Mouse (Mus musculus): ENCODE measurements around the gene Triobp.

Triobp gene

DNA sequence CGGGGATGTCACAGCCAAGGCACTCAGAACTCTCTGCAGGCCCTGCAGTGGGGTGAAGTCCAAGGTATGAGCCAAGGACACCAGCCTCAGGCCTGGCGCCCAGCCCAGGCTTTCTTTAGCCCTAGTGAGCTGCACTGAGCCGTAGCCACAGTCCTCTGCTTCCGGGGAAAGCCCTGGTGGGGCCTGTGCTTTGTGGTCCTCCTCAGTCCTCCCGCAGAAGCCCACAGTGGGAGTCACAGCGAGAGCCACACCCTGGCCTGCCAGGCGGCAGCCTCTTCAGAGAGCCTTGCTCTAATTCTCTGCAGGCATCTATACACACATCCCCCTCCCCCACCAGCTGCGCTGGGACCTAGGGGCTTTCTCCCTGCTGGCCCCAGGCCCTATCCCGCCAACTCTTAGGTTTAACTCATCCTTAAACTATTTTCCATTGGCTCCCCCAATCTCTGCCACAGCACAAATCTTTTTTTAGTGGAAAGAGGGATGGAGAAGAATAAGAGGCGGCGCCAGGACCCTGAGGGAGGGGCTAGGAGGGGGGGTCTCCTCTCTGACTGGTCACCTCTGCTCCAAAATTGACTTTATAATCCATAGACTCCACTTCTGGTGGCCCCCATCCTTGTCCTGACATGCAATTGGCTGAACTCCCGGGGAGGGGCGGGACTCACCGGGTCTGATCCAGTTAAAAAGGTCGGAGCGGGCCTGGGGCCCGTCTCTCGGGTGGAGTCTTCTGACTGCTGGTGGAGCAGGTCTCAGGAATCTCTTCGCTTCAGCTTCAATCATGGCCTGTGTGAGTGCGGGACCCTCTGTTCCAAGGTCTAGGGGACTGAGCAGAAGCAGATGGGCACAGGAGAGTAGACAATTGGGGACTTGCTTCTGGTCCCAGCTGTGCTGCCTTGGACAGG is 21.3 kb upstream of the Triobp start, which contains the start of gene Lgals1:
Lgals1 (plus strand) TSS at position 705 of the 899 bp plus-strand sequence.
- DNase-seq (ENCODE audit: low read depth in 1 of 2, low spot score in 2 of 2), result peak in 1 of 2 experiments; percentile 28

DNA sequence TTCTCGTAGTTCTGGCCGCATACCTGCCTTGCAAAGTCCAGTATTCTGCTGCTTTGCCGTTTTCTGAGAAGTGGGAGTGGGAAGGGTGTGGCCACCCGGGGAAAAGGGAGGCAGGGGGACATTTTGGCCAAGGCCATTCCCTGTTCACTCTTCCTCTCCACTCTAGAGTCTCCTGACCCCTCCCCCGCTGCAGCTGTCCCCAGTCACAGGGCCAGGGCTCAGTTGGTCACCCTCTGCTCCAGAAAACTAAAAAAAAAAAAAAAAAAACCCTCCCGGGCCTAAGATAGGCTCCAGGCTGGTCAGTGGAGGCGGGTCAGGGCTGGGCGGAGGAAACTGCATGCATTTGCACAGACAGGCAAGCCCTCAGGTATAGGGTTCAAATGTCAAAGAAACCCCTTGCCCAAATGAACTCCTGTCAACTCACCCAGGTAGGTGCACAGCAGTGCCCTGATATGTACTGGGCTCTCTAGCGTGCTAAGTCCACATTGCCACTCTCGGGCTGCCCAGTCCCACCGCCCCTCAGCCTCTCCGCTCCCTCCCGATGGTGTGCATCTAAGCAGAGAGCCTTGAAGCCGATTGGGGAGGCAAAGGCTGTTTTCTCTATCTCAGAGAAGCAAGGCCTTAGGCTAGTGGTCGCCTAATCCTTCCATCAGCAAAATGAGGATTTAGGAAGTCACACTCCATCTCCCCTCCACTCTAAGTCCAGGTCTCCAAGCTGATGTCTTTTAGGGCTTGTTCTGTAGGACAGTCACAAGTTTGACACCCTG is 20.3 kb upstream of the Triobp start:
- DNase-seq (ENCODE audit: low read depth in 1 of 2, low spot score in 2 of 2), result no peak

DNA sequence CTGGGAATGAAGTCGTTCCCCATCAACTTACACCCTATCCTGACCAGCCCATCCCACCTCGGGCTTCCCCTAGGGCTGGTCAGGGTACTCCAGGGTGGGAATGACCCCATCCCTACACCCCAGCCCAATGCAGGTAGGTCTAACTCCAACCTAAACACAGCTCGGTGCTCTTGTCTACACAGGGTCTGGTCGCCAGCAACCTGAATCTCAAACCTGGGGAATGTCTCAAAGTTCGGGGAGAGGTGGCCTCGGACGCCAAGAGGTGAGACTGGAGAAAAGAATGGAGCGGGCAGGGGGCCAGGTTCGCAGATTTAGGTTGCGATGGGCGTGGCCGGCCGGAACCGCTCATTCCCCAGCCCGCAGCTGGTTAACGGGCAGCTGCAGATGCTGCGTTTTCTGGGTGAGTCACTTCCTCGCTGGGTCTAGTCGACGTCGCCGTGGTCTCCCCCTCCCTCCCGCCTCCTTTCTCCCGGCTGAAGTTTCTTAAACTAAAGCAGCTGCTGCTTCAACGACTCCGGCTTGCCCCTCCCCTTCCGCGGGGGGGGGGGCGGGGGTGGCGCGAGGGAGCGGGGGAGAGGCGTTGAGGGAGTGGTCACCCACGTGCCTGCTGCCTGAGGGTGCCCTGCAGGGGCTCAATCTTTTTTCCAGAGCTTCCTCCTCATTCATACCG is 19.6 kb upstream of the Triobp start:
- DNase-seq (ENCODE audit: low read depth in 1 of 2, low spot score in 2 of 2), result peak; percentile 53 to 58

DNA sequence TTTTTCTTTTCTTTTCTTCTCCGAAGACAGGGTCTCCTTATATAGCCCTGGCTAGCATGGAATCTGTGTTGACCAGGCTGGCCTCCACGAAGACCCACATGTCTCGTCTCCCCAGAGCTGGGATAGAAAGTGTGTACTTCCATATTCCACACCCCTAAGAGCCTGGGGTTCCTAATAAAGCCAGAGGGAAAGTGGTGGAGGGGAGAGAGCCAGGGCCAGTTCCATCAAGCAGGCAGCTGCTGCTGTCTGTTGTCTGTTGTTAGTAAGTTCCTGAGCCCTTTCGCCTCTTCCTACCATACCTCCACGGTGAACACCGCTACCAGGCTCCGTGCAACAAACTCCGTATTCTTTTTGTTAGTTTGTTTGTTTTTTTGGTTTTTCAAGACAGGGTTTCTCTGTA is 19.0 kb upstream of the Triobp start:
- no peak for DNase-seq (ENCODE audit: low read depth in 1 of 2, low spot score in 2 of 2)

DNA sequence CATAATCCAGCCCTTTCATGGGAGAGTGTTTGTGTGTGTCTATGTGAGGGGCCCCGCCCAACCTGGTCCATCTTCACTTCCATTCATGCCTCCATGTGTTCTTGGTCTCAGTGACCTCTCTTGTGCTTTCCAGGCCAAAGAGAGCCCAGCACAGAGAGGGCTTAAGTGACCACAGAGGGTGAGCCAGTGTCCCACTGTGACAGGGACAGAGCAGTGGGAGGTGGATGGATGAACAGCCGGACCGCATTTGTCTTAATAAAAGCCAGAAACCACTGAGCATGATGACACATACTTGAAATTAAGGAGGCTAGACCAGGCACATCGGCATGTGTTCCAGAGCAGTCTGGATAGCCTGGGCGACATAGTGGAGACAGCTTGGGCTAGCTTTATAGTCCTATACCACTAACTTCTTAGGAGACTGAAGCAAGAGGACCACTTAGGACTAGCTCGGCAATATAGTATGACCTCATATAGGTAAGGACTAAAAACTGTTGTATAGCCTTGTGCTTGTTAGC is 17.3 kb upstream of the Triobp start:
- DNase-seq (ENCODE audit: low read depth in 1 of 2, low spot score in 2 of 2), result no peak

DNA sequence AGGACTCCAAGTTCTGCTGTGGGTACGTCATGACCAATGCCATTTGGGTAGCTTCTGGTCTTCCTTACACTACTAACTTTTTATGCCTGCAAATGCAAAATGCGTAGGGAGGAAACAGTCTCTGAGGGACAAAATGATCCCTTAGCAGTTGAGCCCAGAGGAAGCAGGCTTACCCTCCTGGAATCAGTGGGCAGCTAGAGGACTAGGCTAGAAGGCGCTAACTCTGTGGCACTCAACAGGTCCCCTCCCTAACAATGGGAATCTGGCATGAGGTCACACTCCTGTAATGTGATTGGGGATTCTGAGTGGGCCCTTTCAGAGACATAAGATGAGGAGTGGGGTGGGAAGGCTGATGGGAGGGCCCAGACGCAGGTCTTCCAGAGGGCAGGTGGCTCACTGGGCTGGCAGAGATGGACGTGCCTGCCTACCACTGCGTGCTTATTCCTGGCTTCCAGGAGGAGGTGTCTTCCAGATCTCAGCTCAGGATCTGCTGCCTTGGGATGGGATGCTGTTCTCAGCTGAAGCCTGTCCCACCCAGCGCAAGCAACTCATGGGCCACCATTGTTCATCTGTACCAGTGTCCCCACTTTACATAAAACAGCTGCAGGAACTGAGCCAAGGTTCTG is 16.6 kb upstream of the Triobp start:
- DNase-seq (ENCODE audit: low read depth in 1 of 2, low spot score in 2 of 2), result no peak

DNA sequence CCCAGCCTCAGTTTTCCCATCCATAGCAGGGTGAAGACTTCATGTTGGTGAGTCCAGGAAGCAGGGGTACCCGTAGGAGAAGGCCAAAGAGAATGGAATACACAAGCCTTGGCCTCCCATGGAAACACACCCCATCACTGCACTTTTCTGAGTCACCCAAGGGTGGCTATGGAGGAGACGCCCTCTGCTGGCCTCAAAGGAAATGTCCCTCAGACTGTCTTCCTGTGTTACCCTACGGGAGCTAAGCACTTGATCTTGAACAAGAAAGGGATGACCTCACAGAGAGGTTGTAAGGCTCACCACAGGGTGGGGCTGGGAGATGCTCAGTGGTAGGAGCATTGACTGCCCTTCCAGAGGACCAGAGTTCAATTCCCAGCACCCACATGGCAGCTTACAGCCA is 15.9 kb upstream of the Triobp start:
- DNase-seq (ENCODE audit: low read depth in 1 of 2, low spot score in 2 of 2), result peak; percentile 43 to 49

DNA sequence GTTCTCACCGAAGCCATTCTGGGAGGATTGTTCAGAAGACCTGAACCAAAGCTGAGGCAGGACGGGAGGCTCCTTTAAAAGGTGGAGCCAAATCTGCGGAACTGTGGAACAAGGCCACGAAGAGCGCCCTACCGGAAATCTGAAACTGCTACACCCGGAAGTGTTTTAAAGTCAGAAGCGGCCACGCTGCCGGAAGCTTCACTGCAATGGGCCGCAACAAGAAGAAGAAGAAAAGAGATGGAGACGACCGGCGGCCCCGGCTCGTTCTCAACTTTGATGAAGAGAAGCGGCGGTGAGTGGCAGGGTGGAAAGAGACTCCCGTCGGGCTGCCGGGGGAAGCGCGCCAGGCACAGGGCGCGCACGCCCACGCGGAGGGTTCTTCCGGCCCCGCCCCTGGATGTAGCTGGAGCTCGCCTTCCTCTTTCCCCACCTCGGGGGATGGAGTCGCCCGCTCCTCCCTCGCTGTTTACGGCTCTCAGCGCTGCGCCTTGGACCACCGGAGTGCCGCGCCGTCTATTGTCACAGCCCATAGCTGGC is 12.7 kb upstream of the Triobp start, which contains the start of gene Nol12:
Nol12 (plus strand) TSS at position 150 of the 537 bp plus-strand sequence.
- DNase-seq (ENCODE audit: low read depth in 1 of 2, low spot score in 2 of 2), result peak; percentile 55 to 71

DNA sequence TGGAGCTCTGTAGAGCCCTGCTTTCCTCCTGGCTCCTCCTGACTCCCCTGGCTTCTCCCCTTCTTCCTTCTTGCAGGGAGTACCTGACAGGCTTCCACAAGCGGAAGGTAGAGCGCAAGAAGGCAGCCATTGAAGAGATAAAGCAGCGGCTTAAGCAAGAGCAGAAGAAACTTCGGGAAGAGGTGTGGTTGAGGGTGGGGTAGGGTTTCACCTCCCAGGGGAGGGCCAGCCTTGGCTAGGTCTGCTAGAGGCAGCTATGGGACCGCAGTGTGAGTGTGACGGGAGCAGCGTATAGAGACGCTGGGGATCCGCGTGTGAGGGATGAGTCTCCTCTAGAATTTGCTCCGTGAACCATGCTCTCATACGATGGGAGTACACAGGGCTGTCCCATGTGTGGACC is 11.1 kb upstream of the Triobp start:
- DNase-seq (ENCODE audit: low read depth in 1 of 2, low spot score in 2 of 2), result no peak

DNA sequence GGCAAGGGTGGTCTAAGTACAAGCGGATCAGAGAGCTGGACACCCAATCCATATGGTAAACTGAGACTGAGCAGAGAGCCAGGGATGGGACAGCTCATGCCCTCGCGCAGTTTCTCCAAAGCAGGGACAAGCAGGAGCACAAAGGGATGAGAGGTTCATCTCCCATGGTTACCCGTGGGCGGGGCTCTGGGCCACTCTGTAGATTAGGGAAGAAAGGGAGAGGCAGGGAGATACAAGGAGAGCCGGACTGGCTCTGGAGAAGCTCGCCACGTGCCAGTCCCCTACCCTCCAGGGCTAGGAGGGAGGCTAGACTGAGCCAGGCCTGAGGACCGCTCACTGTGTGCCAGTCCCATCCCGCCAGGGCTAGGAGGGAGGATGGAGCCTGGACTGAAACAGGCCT is 10.2 kb upstream of the Triobp start:
- DNase-seq (ENCODE audit: low read depth in 1 of 2, low spot score in 2 of 2), result no peak

DNA sequence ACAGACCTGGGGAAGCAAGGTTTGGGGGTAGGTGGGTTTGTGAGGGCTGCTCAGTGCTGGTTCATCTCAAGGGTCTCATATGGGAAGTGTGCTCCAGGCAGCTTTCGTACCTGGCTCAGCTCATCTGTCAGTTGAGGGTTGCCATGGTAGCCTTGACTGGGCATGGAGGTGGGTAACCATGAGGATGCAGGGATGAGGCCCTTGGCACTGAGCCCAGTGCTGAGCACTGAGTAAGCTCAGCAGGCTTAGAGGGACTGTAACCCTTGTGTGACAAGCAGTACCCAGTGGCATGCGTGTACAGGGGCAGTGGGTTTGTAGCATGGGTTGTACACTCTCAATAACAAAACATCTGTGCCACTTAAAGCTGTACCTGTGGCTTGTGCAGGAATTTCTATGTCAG is 9.6 kb upstream of the Triobp start:
- DNase-seq (ENCODE audit: low read depth in 1 of 2, low spot score in 2 of 2), result no peak

DNA sequence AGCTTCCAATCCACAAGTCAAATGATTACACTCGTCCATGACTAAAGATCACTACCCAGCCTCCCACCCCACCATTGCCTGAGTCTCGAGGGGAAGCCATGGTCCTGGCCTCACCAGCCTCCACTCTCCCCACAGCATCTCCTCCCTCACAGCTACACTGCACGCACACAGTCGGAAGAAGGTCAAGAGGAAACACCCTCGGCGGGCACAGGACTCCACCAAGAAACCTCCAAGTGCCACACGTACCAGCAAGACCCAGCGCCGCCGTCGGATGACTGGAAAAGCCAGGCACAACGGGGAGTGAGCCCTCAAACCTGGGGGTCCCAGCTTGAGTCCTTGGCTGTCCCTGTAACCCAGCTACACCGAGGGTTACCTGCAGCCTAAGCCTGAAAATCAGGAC is 7.2 kb upstream of the Triobp start:
- no peak for DNase-seq (ENCODE audit: low read depth in 1 of 2, low spot score in 2 of 2)

DNA sequence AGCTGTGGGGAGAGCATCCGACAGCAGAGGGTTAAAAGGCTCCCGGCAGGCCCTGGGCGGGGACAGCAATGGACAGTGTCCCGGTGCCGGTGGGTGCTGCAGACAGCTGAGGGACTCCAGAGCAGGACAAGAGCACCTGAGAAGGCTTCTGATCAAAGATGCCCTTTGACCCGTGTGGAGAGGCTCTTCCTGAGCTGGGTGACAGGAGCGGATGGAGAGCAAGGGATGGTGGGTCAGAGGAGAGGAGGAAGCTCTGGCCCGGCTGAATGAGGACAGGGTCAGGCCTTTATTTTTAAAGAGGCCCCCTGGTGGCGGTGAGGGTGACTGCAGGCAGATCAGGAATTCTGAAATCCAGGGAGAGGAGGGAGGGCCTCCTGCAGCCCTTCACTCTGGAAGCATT is 4.9 kb upstream of the Triobp start:
- DNase-seq (ENCODE audit: low read depth in 1 of 2, low spot score in 2 of 2), result peak in 1 of 2 experiments; percentile 53

DNA sequence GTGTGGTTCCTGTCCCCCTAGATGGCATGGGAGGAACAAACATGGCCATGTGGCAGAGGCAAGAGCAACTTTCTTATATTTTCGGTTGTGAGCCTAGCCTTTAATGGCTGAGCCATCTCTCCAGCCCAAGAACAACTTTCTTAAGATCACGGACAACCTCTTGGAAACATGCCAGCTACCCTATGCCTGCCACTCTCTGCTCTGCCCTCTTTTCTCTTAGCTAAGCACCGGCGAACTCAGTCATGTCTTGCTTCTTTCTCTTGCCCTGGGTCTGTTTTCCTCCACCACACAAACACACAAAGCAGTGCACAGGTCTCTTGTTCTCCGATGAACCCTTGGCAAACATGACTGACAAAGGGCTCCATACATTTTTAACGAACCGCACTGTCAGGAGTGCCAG is 1.3 kb upstream of the Triobp start:
- no peak for DNase-seq (ENCODE audit: low read depth in 1 of 2, low spot score in 2 of 2)

DNA sequence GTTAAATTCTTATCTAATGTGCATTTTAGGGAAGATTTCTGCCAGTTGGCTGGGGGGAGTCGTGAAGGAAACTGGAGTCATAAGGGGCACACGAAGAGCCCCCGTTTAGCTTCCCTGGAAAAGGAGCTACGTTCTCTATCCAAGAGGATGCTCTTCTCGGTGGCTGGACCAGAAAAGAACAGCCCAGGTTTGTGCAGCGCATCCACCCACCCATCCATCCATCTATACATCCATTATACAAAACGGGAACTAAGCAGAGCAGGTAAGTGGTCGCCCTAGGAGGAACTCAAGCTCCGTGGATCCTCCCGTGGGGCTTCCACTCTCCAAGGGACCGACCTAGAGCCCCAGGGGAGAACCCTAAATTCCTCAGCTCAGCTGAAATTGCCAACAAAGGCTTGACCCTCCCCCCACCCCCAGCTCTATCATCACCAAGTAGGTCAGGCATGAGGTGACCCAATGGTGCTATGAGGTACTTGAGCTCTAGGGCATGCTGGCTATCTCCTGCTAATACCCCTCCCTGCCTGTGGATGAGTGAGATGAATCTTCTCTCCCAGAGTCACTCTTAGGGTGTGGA is 715 bp downstream of the Triobp start:
- DNase-seq (ENCODE audit: low read depth in 1 of 2, low spot score in 2 of 2), result no peak

DNA sequence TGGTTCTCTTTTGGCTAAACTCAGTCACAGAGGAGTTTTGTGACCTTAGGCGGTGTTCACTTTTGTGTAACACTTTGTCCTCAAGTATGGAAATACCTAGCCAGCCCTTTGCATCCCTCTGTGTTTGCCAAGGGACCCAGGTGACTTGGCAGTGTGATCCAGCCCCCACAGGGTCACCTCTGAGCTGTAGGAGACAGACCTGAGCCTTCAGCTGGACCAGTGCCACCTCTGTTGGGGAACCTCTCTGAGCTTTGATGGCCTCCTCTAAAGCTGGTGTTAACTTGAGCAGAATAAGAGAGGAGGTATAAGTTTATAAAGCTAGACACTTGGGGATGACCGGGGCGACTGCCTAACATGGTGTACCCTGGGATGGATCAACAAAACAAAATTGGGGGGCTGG is 1.4 kb downstream of the Triobp start:
- DNase-seq (ENCODE audit: low read depth in 1 of 2, low spot score in 2 of 2), result no peak

DNA sequence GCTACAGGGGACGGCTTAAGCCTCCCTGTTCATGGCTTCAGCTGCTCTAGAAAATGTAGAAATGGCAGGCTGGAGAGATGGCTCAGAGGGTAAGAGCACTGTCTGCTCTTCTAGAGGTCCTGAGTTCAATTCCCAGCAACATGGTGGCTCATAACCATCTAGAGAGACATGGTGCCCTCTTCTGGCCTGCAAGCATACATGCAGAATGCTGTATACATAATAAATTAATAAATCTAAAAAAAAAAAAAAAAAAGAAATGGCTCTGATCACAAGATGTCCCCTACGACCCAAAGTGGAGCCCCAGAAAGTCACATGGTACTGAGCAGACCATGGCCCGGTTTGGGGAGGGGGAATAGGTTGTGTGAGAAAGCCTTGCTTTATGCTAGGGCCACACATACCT is 8.1 kb downstream of the Triobp start:
- DNase-seq (ENCODE audit: low read depth in 1 of 2, low spot score in 2 of 2), result no peak

DNA sequence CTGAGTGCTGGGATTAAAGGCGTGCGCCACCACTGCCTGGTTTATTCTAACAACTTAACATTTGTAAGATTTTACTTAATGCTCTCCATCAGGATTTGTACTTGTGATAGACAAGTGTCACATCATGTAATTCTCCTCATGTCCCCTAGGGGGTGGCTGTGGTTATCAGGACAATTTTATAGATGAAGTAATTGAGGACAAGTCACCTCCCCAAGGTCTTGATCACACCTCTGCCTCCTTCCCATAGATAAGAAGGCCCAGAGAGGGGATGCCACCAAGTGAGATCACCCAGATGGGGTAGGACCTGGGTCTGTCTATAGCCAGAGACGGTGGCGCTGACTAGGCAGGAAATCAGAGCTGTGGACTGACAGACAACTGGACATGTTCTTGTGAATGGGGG is 8.8 kb downstream of the Triobp start:
- no peak for DNase-seq (ENCODE audit: low read depth in 1 of 2, low spot score in 2 of 2)

DNA sequence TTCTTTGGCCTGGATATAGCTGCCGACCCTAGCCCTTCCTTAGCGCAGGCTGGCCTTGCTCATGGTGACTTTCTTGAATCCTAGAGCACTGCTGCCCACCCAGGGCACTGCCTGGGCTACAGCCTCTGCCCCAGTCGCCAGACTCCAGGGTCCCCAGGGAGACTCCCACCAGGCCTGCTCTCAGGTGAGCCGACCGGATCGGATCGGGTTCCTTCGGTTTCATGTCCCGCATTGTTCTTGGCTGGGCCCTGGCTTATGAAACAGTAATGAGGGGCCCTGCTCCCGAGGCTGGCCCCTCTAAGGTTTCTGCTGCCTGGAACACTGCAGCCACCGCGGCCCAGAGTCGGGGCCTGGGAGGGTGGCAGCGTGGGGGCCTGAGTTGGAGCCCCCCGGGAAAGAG is 9.5 kb downstream of the Triobp start:
- DNase-seq (ENCODE audit: low read depth in 1 of 2, low spot score in 2 of 2), result no peak

DNA sequence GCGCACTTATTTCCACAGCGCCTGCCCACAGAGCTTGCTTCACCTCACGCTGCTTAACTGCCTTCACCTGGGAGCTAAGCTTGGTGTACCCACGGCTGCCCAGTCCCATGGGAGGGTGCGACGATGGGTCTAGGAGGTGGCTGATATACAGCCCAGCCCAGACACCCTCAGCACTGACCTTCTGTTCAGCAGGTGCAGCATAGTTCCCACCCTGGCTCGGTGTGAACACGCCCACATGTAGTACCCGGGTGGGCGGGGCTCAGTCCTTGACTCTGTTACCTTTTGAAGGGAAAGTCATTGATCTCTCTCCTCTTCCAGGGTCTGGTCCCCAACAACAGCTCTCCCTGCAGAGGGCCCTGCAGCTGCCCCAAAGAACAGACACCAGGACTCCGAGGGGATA is 12.0 kb downstream of the Triobp start:
- DNase-seq (ENCODE audit: low read depth in 1 of 2, low spot score in 2 of 2), result no peak

All from monocyte, adult 2 months (primary cell).